Mouse (Mus musculus) testis, adult 2 months (tissue): ENCODE results near the gene Selenoo.

Experiments
- CTCF ChIP-seq: fragments of 200-500 bp; IDR thresholded peaks from 2 replicates; pipeline ENCODE4 v1.5.1; 2012; ENCODE audit warnings: low read depth, mild to moderate bottlenecking, inconsistent platforms, low read length, moderate library complexity; ENCODE audit not compliant: control insufficient read depth, insufficient read depth, insufficient replicate concordance
- POLR2A ChIP-seq: fragments of 200-500 bp; IDR thresholded peaks from 2 replicates; pipeline ENCODE4 v1.6.1; 2012; ENCODE audit warnings: low read depth, mild to moderate bottlenecking, inconsistent platforms, low read length, moderate library complexity; ENCODE audit not compliant: control insufficient read depth

DNA sequence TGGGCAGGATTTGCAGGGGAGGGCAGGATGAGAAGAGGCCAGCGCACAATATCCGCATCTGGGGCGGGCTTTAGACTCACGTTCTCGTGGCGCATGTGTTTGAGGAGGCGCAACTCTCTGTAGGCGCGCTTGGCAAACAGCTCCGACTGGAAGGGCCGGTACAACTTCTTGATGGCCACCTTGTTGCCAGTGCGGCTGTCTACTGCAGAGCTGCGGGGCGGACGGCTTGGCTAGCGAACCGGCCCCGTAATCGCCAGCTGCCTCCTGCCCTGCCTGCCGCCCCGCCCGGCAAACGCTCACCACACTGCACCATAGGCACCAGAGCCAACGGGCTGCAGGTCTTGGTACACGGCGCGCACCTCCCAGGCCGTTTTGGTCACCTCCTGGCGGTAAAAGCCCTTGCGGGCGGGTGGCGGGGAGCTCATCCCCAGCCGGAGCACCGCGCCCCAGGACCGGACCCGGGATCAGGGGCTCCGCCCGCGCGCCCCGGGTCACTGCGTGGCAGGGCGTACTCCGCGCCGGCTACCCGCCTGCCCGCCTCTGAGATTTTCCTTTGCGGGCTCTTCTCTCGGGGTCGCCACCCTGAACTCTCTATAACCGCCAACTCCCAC is 51.3 kb downstream of the Selenoo start:
- TF ChIP-seq POLR2A (no peak), CTCF (no peak)
